Mouse (Mus musculus) forebrain, postnatal 0 days (tissue): ENCODE measurements around the gene Gjb5. TPM values are rescaled to one million over a fixed set of nuclear protein-coding genes. Genes with fewer than 3 reads are reported as not detected.
A peak's percentile ranks its signal among the peaks of the same experiment; 100 is the strongest.

ENCODE experiments used
- ATAC-seq: fragments of 200-750 bp; cut with Nextera tagmentation; 2 replicates; pipeline ENCODE4 v1.8.0; 2017; ENCODE audit warnings: mild to moderate bottlenecking, moderate library complexity
- DNase-seq: peaks from one replicate; pipeline ENCODE4 v3.0.0-alpha.2; 2015
- H3K27ac ChIP-seq: fragments of 300-500 bp; sonication (generic); 2 replicates; pipeline ENCODE4 v1.5.1; 2014; ENCODE audit warnings: low read depth, mild to moderate bottlenecking, antibody characterized with exemption, low read length, moderate library complexity, mixed read lengths
- H3K27me3 ChIP-seq: fragments of 300-500 bp; sonication (generic); 2 replicates; pipeline ENCODE4 v1.6.1; 2014; ENCODE audit warnings: mild to moderate bottlenecking, low read length, mixed read lengths; ENCODE audit not compliant: insufficient read depth
- H3K36me3 ChIP-seq: fragments of 300-500 bp; sonication (generic); 2 replicates; pipeline ENCODE4 v1.6.1; 2014; ENCODE audit warnings: mild to moderate bottlenecking, moderate library complexity; ENCODE audit not compliant: insufficient read depth
- H3K4me1 ChIP-seq: fragments of 300-500 bp; sonication (generic); 2 replicates; pipeline ENCODE4 v1.6.1; 2014; ENCODE audit warnings: antibody characterized with exemption; ENCODE audit not compliant: insufficient read depth
- H3K4me2 ChIP-seq: fragments of 300-500 bp; sonication (generic); 2 replicates; pipeline ENCODE4 v1.6.1; 2014; ENCODE audit warnings: low read depth, mild to moderate bottlenecking, moderate library complexity
- H3K4me3 ChIP-seq: fragments of 300-500 bp; sonication (generic); 2 replicates; pipeline ENCODE4 v1.5.1; 2014; ENCODE audit warnings: low read depth, low read length, mixed read lengths
- H3K9ac ChIP-seq: fragments of 300-500 bp; sonication (generic); 2 replicates; pipeline ENCODE4 v1.6.1; 2014; ENCODE audit warnings: mild to moderate bottlenecking
- H3K9me3 ChIP-seq: fragments of 300-500 bp; sonication (generic); 2 replicates; pipeline ENCODE4 v1.6.1; 2016; ENCODE audit warnings: low read length
- CTCF ChIP-seq: sonication (generic); IDR thresholded peaks from 2 replicates; pipeline ENCODE4 v1.5.1; 2016; ENCODE audit warnings: antibody characterized with exemption, control low read depth, low read depth
- WGBS: fragments of 180-500 bp; shearing (Covaris S2); extraction: QIAGEN DNeasy Blood & Tissue Kit; methylation state at CpG from one replicate; pipeline ENCODE4 v1.1.7; 2014; 5-methylcytosine and 5-hydroxymethylcytosine counted together
- polyA plus RNA-seq: library from polyadenylated mRNA; unstranded; fragments of >200 nt; fragmentation: Nextera tagmentation; extraction: Ambion mirVana; gene quantifications from 2 replicates; pipeline ENCODE4 v1.2.1, GENCODE M21; 2015
- total RNA-seq: library from RNA; depleted of rRNA; stranded (reverse); fragments of >200 nt; gene quantifications from 2 replicates; pipeline ENCODE4 v1.2.3, GENCODE M21; 2014; rRNA removed

The Gjb5 gene
- total RNA-seq (0.10 TPM in 1 of 2 replicates, not detected in the other), polyA plus RNA-seq (0.11 TPM in 1 of 2 replicates, not detected in the other)

GRCm38 (mm10) chr4:127358018-127358417 is at the start of gene Gjb5:
Gene Gjb5 (minus strand): TSS chr4:127358181.
- no peak for TF ChIP-seq CTCF
- Histone ChIP-seq H3K4me2 (no peak within 1 kb of the TSS), H3K27me3 (no peaks in the 10 kb centered on the region), H3K4me3 (no peak within 1 kb of the TSS), H3K27ac (no peak within 1 kb of the TSS), H3K4me1 (no peaks in the 10 kb centered on the region), H3K9ac (no peak within 1 kb of the TSS), H3K36me3 (no peaks in the 10 kb centered on the region), H3K9me3 (no peaks in the 10 kb centered on the region)
- DNase-seq (no peak), ATAC-seq (no peak)
- WGBS, result 43% methylated on average over 5 of the region's 5 CpGs

DNA sequence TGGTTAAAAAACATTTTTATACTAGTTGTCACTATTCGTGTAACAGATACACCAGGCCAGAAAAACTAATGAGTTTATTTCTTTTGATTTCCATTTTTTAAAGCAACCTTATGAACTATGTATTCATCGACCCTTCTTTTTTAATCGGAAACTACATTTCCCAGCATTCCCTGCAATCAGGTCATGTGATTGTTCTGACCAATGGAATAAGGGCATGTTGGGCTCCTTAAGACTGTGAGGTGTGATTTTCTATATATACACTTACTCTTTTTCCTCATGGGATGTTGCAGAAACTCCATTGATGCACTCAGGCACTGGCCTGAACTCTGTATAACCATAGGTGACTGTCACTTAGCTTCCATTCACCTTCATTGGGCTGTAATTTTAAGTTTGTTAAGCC is 44.6 kb upstream of the Gjb5 start:
- DNase-seq (peak; percentile 59), ATAC-seq (peak; percentile 68; the same call in 1 of the 2 replicates)
- no peaks in the 10 kb centered on the region for H3K9me3 ChIP-seq
- no peak for TF ChIP-seq CTCF
- 57% methylated on average over 3 of the region's 3 CpGs for WGBS
- no peaks in the 10 kb centered on the region for H3K4me1 ChIP-seq
- no peak overlapping the region for H3K9ac ChIP-seq
- H3K27me3 ChIP-seq, result no peaks in the 10 kb centered on the region
- no peaks in the 10 kb centered on the region for H3K36me3 ChIP-seq
- H3K27ac ChIP-seq, result no peak overlapping the region
- no peak overlapping the region for H3K4me3 ChIP-seq
- H3K4me2 ChIP-seq, result no peak overlapping the region

DNA sequence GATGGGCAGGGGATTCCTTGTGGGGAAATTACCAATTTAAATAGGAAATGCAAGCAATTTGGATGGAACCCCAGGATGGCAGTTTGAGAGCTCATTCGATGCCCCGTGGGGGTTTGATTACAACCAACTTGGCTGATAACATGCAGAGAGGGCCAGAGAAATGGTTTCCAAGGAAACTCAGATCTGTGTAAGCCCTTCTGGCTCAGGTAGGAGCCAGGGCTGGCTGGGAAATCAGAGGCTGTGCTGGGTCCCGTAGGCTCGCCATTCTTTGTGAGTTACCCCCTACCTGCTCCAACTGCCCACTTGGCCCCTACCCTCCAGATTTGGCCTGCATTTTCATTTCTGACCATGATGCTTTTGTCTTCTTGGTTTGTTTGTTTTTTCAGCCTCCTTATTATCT is 44.2 kb upstream of the Gjb5 start:
- Histone ChIP-seq H3K4me2 (no peak overlapping the region), H3K27ac (no peak overlapping the region), H3K4me3 (no peak overlapping the region), H3K27me3 (no peaks in the 10 kb centered on the region), H3K36me3 (no peaks in the 10 kb centered on the region), H3K4me1 (no peaks in the 10 kb centered on the region), H3K9ac (no peak overlapping the region), H3K9me3 (no peaks in the 10 kb centered on the region)
- 44% methylated on average over 4 of the region's 4 CpGs for WGBS
- ATAC-seq (peak; percentile 72; the same call in 1 of the 2 replicates), DNase-seq (peak; percentile 60)
- no peak for TF ChIP-seq CTCF

DNA sequence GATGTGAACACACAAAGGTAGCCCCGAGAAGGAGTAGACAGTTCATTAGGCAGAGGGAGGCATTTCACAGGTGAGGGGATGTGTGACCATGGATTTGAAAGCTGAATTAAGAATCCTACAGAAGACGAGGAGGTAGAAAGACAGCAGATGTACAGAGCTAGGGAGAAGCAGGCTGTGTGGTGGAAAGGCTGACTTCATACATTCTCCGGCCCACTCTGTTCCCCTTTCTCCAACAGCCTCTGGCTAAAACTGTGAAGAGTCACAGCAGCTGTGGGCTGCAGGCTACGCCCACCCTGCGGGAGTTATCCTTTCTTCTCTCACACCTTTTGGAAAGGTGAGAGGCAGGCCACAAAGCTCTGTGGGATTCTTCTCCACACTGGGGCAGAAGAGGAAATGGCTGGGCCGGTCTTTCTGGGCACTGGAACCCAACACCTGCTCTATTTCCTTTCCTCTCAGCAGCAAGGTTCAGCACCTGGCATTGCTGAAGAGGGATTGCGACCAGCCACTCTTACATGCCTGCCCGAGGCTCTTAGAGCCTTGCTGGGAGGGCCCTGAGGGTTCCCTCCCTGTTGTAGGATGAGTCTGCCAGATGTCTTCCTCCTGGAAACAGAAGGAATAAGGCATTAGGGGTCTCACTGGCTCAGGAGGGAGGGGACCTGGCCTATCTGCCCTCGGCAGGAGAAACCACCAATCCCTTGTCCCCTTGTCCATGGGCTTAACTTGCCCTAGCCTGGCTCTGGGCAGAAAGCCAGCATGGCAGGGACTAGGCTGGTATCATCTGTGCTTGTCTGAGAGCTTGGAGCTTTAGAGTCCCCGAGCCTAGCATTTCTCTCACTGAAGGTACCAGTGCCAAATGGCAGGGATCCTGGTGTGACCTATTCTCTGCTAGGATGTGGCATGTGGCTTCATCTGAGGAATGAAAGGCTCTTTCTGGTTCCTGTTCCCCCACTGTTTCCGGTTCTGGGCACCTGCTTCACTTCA is 42.5 kb upstream of the Gjb5 start:
- Histone ChIP-seq H3K4me2 (no peak overlapping the region), H3K4me1 (no peaks in the 10 kb centered on the region), H3K4me3 (no peak overlapping the region), H3K36me3 (no peaks in the 10 kb centered on the region), H3K27me3 (no peaks in the 10 kb centered on the region), H3K27ac (no peak overlapping the region), H3K9me3 (no peaks in the 10 kb centered on the region), H3K9ac (no peak overlapping the region)
- ATAC-seq (peak; percentile 44), DNase-seq (no peak)
- WGBS, result 66% methylated on average over 11 of the region's 11 CpGs
- no peak for TF ChIP-seq CTCF

GRCm38 (mm10) chr4:127395591-127395990 is 37.6 kb upstream of the Gjb5 start:
- H3K9me3 ChIP-seq, result no peaks in the 10 kb centered on the region
- H3K27ac ChIP-seq, result no peak overlapping the region
- H3K4me3 ChIP-seq, result no peak overlapping the region
- no peaks in the 10 kb centered on the region for H3K27me3 ChIP-seq
- DNase-seq (no peak), ATAC-seq (no peak)
- 88% methylated on average over 4 of the region's 4 CpGs for WGBS
- no peak for TF ChIP-seq CTCF
- H3K36me3 ChIP-seq, result no peaks in the 10 kb centered on the region
- H3K9ac ChIP-seq, result no peak overlapping the region
- H3K4me2 ChIP-seq, result no peak overlapping the region
- no peaks in the 10 kb centered on the region for H3K4me1 ChIP-seq

GRCm38 (mm10) chr4:127389645-127390044 is 31.7 kb upstream of the Gjb5 start:
- no peak overlapping the region for H3K27ac ChIP-seq
- 0 out of 2 replicates have a peak, but pooled peaks cover 9% of the 10 kb centered on the region for H3K4me1 ChIP-seq
- TF ChIP-seq CTCF, result no peak
- peak overlapping the region; percentile 10; the same call in 1 of the 2 replicates for H3K9ac ChIP-seq
- H3K27me3 ChIP-seq, result no peaks in the 10 kb centered on the region
- H3K9me3 ChIP-seq, result no peaks in the 10 kb centered on the region
- peak; percentile 54 for DNase-seq
- no peaks in the 10 kb centered on the region for H3K36me3 ChIP-seq
- peak; percentile 55 for ATAC-seq
- H3K4me3 ChIP-seq, result no peak overlapping the region
- 14% methylated on average over 13 of the region's 13 CpGs for WGBS
- H3K4me2 ChIP-seq, result peak overlapping the region; percentile 15; the same call in 1 of the 2 replicates

DNA sequence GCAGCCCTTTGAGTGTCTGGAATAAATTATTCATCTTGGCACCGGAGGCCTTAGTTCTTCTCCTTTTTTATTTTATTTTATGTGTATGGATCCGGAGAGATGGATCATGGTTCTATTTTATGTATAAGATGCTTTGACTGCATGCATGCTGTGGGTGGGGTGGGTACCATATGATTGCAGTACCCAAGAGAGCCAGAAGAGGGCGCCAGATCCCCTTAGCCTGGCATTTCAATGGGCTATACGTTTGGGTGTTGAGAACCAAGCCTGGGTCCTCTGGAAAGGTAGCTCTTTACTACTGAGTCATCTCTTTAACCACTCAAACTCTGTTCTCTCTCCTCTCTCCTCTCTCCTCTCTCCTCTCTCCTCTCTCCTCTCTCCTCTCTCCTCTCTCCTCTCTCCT is 19.4 kb upstream of the Gjb5 start:
- no peak overlapping the region for H3K9ac ChIP-seq
- ATAC-seq (no peak), DNase-seq (no peak)
- H3K27me3 ChIP-seq, result no peaks in the 10 kb centered on the region
- H3K4me2 ChIP-seq, result no peak overlapping the region
- H3K36me3 ChIP-seq, result no peaks in the 10 kb centered on the region
- peak; percentile 54 for TF ChIP-seq CTCF
- WGBS, result 36% methylated on average over 4 of the region's 4 CpGs
- H3K4me1 ChIP-seq, result no peaks in the 10 kb centered on the region
- H3K9me3 ChIP-seq, result no peaks in the 10 kb centered on the region
- H3K4me3 ChIP-seq, result no peak overlapping the region
- H3K27ac ChIP-seq, result no peak overlapping the region
